Mouse (Mus musculus) megakaryocyte, embryonic 14.5 days (primary cell): ENCODE results near the gene Pfn3.

Experiments used
- FLI1 ChIP-seq: IDR thresholded peaks from 2 replicates; pipeline ENCODE4 v1.6.1; 2012; ENCODE audit warnings: low read length, inconsistent platforms, mixed read lengths
- GATA1 ChIP-seq: IDR thresholded peaks from 3 replicates; pipeline ENCODE4 v1.6.1; 2012; ENCODE audit warnings: mixed read lengths, low read length, inconsistent platforms, borderline replicate concordance

- TF ChIP-seq GATA1 (no peak), FLI1 (no peak)
Observed at GRCm38 (mm10) chr13:55463399-55464026, 48.5 kb upstream of the Pfn3 start.
